ENCODE assay signal across 10 mouse cellular contexts in genomic region chr15:6387729-6388070, GRCm38 (mm10). TPM values are rescaled to one million over a fixed set of nuclear protein-coding genes. Genes with fewer than 3 reads are reported as not detected.
DNase-seq lines count a peak whose midpoint lies in the region; ATAC-seq lines count a peak whose summit lies in the region.
"Had no signal": no experiment of that assay in that cellular context is flagged by ENCODE, and none has a peak within 500 bp of the region (broad histone marks: within the 10 kb centered on the region; RNA-seq: fewer than 3 reads in every experiment).

No protein-coding gene starts in this region.

- H3K4me2 ChIP-seq in kidney, embryonic 14.5 days (replicated peaks; ENCODE audit: low read depth, low read length), result peak overlapping the region; percentile 41
- H3K4me2 ChIP-seq in embryonic facial prominence, embryonic 14.5 days (ENCODE audit: low read depth, low read length), result peak overlapping the region; percentile 67
- H3K4me2 ChIP-seq in intestine, embryonic 14.5 days (ENCODE audit: low read length), result peak overlapping the region; percentile 63
- peak overlapping the region; percentile 88 for H3K4me2 ChIP-seq in midbrain, embryonic 15.5 days

- H3K9ac ChIP-seq in kidney, embryonic 14.5 days (ENCODE audit: low read depth, low read length), result peak overlapping the region; percentile 52; the same call in 1 of the 2 replicates
- peak overlapping the region; percentile 73 for H3K9ac ChIP-seq in embryonic facial prominence, embryonic 14.5 days (ENCODE audit: low read depth, low read length)
- peak overlapping the region; percentile 54 for H3K9ac ChIP-seq in intestine, embryonic 14.5 days (ENCODE audit: low read length)
- H3K9ac ChIP-seq in midbrain, embryonic 15.5 days, result no peak overlapping the region

- H3K4me3 ChIP-seq in kidney, embryonic 14.5 days (ENCODE audit: low read length), result peak overlapping the region; percentile 54
- H3K4me3 ChIP-seq in embryonic facial prominence, embryonic 14.5 days (ENCODE audit: low read depth, low read length), result peak overlapping the region; percentile 53
- H3K4me3 ChIP-seq in intestine, embryonic 14.5 days (ENCODE audit: low read depth, low read length), result peak overlapping the region; percentile 57
- peak overlapping the region; percentile 52 for H3K4me3 ChIP-seq in midbrain, embryonic 15.5 days

- WGBS in kidney, embryonic 14.5 days, result 8% methylated on average over 6 of the region's 6 CpGs
- 4% methylated on average over 6 of the region's 6 CpGs for WGBS in embryonic facial prominence, embryonic 14.5 days
- 8% methylated on average over 6 of the region's 6 CpGs for WGBS in intestine, embryonic 14.5 days
- WGBS in midbrain, embryonic 15.5 days, result 19% methylated on average over 6 of the region's 6 CpGs

- peaks cover 25% of the 10 kb centered on the region for H3K4me1 ChIP-seq in kidney, embryonic 14.5 days (ENCODE audit: control insufficient read depth, insufficient read depth, low read length)
- peaks cover 25% of the 10 kb centered on the region for H3K4me1 ChIP-seq in embryonic facial prominence, embryonic 14.5 days (ENCODE audit: control insufficient read depth, insufficient read depth, low read length)
- peaks cover 25% of the 10 kb centered on the region for H3K4me1 ChIP-seq in intestine, embryonic 14.5 days (replicated peaks; ENCODE audit: control insufficient read depth, insufficient read depth, low read length)
- H3K4me1 ChIP-seq in midbrain, embryonic 15.5 days, result peaks cover 7% of the 10 kb centered on the region

- no peak for DNase-seq in kidney, postnatal 10 days
- DNase-seq in embryonic facial prominence, embryonic 14.5 days (ENCODE audit: low spot score), result peak; percentile 31
- no peak for DNase-seq in intestine, embryonic 14.5 days (ENCODE audit: low spot score)
- DNase-seq in cerebellum, adult 11-12 months, result no peak
- DNase-seq in layer of hippocampus, adult 8-10 months (ENCODE audit: low spot score in 2 of 2), result no peak
- DNase-seq: thymus, postnatal 36 days had no signal

- no peak for ATAC-seq in kidney, embryonic 14.5 days (ENCODE audit: low FRiP score, low TSS enrichment)
- ATAC-seq in embryonic facial prominence, embryonic 14.5 days (ENCODE audit: low read depth), result no peak
- ATAC-seq in intestine, embryonic 14.5 days (replicated peaks; ENCODE audit: low FRiP score, low TSS enrichment, low read depth), result no peak
- ATAC-seq in midbrain, embryonic 15.5 days (replicated peaks), result no peak
- no peak for ATAC-seq in cerebellum, adult (ENCODE audit: insufficient number of reproducible peaks, low FRiP score, low TSS enrichment)

- no peaks in the 10 kb centered on the region for H3K9me3 ChIP-seq in kidney, embryonic 14.5 days (ENCODE audit: control insufficient read depth, low read length)
- H3K9me3 ChIP-seq in embryonic facial prominence, embryonic 14.5 days (ENCODE audit: control insufficient read depth, low read length), result no peaks in the 10 kb centered on the region
- no peaks in the 10 kb centered on the region for H3K9me3 ChIP-seq in intestine, embryonic 14.5 days (ENCODE audit: control insufficient read depth, low read length)
- H3K9me3 ChIP-seq in midbrain, embryonic 15.5 days, result no peaks in the 10 kb centered on the region

- no peaks in the 10 kb centered on the region; the same call in 1 of the 2 replicates for H3K36me3 ChIP-seq in kidney, embryonic 14.5 days (ENCODE audit: control insufficient read depth, insufficient read depth, low read length)
- peaks cover 10% of the 10 kb centered on the region for H3K36me3 ChIP-seq in embryonic facial prominence, embryonic 14.5 days (ENCODE audit: control insufficient read depth, insufficient read depth, low read length)
- no peaks in the 10 kb centered on the region for H3K36me3 ChIP-seq in intestine, embryonic 14.5 days (ENCODE audit: control insufficient read depth, insufficient read depth, low read length)
- no peaks in the 10 kb centered on the region for H3K36me3 ChIP-seq in midbrain, embryonic 15.5 days (replicated peaks)

- no peak overlapping the region for H3K27ac ChIP-seq in kidney, embryonic 14.5 days (ENCODE audit: low read depth, low read length)
- peak overlapping the region; percentile 81 for H3K27ac ChIP-seq in embryonic facial prominence, embryonic 14.5 days (replicated peaks; ENCODE audit: low read depth, low read length)
- H3K27ac ChIP-seq in intestine, embryonic 14.5 days (ENCODE audit: low read depth), result peak overlapping the region; percentile 14; the same call in 1 of the 2 replicates
- no peak overlapping the region for H3K27ac ChIP-seq in midbrain, embryonic 15.5 days

- no peaks in the 10 kb centered on the region for H3K27me3 ChIP-seq in kidney, embryonic 14.5 days (ENCODE audit: control insufficient read depth, insufficient read depth, low read length)
- no peaks in the 10 kb centered on the region for H3K27me3 ChIP-seq in embryonic facial prominence, embryonic 14.5 days (replicated peaks; ENCODE audit: control insufficient read depth, insufficient read depth, low read length)
- H3K27me3 ChIP-seq in intestine, embryonic 14.5 days (replicated peaks; ENCODE audit: control insufficient read depth, insufficient read depth, low read length), result no peaks in the 10 kb centered on the region
- H3K27me3 ChIP-seq in midbrain, embryonic 15.5 days (replicated peaks), result no peaks in the 10 kb centered on the region

RNA-seq across cellular contexts. Expression of gene C9, which starts 57.4 kb away (rescaled TPM):
- polyA plus RNA-seq in kidney, embryonic 14.5 days (2014; fragmentation: Nextera tagmentation; extraction: Ambion mirVana), result not detected in 2 replicates
- not detected in 2 replicates for polyA plus RNA-seq in embryonic facial prominence, embryonic 14.5 days (2014; fragmentation: Nextera tagmentation; extraction: Ambion mirVana)
- polyA plus RNA-seq in intestine, embryonic 14.5 days (2014; fragmentation: Nextera tagmentation; extraction: Ambion mirVana), result 1.2 and 1.4 TPM in 2 replicates
- not detected in 2 replicates for polyA plus RNA-seq in midbrain, embryonic 15.5 days (2015; fragmentation: Nextera tagmentation; extraction: Ambion mirVana)
- total RNA-seq in layer of hippocampus, adult 8-10 months (2022), result not detected
- total RNA-seq: heart, adult 18-20 months had no signal

Comparison
In these comparisons a context has a peak if more than half of its experiments do, and no peak if none do; other contexts are left out.
1. H3K27ac ChIP-seq: peak in embryonic facial prominence, embryonic 14.5 days (single experiment) and intestine, embryonic 14.5 days (single experiment); none in kidney, embryonic 14.5 days (single experiment) and midbrain, embryonic 15.5 days (single experiment).
2. Peak in every context shown above with its lines, with median percentiles within 50 percentile points of each other: H3K4me2 ChIP-seq and H3K4me3 ChIP-seq.